Mouse (Mus musculus) embryo, embryonic 9.5 days (tissue): ENCODE results near the gene Map4k3.
"Not testable (repeated sequence)": the region's sequence is repeated elsewhere in the genome, so short reads cannot be mapped to it uniquely, and the experiment has no call there.

ENCODE experiments used
- DNase-seq: peaks from one replicate; pipeline ENCODE4 v3.0.0-alpha.2; 2017; ENCODE audit errors: extremely low spot score

Map4k3 gene

DNA sequence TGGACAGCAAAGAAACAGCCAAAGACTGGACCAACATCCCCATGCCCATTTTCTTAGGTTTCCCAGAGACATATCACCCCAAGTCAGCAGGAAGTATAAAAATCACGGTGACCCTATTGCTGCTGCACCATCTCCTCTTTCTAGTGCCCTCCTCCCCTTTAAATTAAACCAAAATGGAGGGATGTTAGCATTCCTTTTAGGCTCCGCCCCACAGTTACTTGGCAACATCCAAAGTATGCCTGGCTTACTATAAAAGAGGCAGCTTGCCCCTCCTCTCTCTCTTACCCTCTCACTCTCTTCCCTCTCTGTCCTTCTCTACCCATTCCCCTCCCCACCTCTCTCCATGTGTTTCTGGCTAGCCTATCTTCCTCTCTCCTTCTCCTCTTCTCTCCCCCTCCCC, 159.8 kb downstream of the Map4k3 start:
- no peak for DNase-seq

DNA sequence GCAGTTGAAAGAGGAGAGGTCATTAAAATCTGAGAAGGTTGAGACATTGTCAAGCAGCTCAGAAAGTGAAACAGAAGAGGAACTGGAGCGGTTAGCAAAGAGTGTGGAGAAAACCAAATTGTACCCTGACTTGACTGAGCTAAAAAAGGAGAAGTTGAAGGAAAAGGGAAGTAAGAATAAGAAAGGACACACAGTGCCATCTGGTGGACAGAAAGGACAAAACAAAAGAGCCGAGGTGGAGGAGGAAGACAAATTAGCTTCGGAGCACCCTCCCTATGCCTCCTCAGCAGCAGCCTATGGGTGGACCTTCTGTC, 163.7 kb downstream of the Map4k3 start:
- DNase-seq = no peak

DNA sequence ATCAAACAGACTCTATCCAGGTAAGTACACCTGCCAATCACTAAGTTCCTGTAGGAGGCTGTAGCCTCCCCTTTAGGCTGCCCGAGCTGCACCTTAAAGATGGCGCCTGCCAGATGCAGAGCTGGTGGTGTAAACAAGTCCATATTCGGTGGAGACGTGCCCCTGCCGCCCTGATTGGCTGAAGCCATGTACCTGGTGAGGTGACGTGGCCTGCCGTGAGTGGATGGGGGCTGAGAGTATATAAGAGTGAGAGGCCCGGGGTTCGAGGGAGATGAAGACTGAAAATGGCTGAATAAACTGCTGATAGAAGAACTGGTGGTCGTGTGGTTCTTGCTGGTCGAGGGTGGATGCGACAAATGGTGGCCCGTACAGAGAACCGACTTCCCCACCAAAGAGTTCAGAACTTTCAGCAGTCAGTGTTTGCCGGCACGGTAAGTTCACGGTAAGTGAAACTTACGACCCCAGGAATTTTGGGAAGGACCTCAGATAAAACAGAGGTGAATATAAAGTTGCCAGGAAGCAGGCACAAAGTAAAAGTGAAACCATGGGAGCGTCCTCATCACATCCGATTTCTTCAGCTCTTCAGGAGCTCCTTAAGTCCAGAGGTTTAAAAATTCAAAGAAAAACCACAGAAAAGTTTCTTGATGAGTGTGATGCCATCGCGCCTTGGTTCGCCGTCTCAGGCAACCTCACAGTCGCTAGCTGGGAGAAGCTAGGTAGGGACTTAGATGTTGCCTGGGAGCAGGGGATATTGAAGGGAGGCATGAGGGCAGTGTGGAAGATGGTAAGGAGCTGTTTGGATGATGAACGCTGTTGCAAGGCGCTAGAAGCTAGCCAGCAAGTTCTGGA, 164.3 kb downstream of the Map4k3 start:
- DNase-seq = not testable (repeated sequence)

DNA sequence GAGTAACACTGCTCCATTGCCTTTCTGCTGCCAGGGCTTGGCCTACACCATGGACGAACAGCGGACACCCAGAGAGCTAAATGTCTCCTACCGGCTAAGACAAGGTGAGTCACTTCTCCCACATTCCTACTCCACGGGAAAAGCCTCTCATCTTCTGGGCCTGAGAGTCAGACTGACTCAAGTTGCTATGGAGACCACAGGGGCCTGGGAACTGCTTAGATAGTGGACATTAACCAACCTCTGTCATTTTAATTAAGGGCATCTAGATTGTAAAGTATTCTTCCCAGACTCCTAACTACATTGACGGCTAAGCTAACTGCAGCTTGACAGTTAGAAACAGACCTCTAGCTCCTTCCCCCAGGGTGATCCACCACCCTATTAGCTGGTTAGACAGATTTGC, 165.5 kb downstream of the Map4k3 start:
- no peak for DNase-seq

DNA sequence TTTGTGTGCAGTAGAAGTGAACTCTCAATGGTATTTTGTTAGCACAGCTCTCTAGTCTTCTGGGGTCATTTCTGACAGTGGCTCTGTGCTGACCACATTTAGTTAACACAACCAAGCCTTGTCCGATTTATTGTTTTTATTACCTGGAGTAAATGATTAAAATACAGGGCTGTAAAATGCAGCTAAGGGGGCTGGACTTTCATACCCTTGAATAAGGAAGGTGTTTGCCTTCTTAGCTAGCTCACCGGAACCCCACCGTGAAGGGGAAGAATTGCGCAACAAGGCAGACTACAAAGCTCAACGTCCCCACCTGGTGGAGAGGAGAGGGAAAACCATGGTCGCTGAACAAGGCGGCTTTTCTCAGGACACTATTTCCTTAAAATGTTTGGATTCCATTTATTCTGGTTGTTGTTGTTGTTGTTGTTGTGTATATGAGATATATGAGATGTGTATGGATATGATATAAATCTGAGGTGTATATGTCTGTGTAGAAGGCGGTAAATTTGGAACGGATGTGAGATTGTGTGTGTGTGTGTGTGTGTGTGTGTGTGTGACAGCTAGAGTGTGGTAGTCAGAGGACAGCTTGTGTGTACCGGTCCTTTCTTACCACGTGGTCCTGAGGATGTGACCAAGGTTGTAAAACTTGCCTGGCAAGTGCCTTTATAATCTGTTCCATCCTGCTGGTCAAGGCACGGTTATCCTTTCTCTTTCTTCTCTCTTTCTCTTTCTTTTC, 167.4 kb downstream of the Map4k3 start:
- peak; percentile 72 for DNase-seq

DNA sequence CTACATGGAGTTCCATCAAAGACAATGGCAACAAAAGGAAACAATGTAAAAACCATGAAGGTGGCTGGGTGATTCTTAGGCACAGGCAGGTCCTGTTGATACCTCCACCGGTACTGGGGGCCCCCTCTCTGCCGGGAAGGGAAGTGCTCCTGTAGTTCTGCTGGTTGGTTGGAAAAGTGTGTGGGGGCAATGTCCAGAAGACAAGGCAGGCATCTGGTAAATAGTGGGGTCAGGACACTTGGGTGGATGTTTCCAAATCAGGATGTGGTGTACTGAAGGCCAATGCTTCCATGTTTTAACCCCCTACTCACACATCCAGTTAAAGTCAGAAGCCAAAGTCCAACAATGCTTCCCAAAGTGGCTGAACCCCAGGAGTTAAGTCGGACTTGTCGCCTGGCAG, 168.5 kb downstream of the Map4k3 start:
- no peak for DNase-seq

DNA sequence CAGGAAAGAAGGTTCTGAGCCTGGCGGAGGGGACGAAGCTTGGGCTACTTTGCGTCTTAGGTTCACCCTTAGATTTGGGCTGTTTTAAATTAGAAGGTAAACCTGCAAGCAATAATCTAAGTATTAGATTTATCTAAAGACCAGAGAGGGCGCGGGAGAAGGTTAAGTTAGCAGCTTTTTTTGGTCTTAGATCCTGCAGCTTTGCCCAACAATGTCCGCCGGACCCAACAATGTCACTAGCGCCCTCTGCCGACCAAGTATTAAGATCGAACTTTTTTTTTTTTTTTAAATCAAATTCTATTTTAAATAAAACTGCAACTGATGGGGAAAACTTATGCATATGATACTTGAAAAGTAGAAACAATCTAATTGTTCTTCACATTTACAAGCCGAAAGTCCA, 169.2 kb downstream of the Map4k3 start:
- DNase-seq = peak; percentile 21

DNA sequence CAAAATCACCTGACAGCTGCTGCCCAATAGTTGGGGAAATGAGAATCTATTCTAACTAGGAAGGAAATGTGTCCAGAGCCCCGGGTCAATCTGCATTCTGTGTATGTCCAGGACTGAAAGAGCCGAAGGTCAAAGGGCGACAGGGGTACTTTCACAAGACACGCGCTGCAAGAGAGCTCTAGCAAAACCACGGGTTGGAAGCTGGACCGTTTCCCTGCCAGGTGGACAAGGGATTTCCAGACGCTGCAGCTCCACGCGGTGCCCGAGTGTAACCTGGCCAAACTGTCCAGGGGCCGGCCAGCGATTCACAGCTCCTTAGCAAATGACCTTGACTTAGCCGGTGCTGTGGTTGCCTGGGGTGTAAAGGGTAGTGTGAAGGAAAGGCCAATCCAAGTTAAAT, 169.7 kb downstream of the Map4k3 start:
- no peak for DNase-seq

DNA sequence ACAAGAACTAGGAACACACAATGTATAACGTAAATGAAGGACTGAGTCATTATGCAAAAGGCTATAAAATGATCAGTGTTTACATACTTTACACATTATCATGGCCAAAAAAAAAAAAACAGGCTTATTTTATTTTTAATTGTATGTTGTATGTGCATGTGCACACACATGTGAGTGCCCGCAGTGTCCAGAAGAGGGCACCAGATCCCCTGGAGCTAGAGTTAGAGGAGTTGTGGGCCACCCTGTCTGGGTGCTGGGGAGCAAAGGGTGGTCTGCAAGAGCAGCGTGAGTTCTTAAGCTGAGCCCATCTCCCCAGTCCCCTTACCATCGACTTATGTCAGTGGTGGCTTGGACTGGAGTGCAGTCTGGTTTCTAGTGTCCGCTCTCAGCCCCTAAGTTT, 170.8 kb downstream of the Map4k3 start:
- DNase-seq = no peak

DNA sequence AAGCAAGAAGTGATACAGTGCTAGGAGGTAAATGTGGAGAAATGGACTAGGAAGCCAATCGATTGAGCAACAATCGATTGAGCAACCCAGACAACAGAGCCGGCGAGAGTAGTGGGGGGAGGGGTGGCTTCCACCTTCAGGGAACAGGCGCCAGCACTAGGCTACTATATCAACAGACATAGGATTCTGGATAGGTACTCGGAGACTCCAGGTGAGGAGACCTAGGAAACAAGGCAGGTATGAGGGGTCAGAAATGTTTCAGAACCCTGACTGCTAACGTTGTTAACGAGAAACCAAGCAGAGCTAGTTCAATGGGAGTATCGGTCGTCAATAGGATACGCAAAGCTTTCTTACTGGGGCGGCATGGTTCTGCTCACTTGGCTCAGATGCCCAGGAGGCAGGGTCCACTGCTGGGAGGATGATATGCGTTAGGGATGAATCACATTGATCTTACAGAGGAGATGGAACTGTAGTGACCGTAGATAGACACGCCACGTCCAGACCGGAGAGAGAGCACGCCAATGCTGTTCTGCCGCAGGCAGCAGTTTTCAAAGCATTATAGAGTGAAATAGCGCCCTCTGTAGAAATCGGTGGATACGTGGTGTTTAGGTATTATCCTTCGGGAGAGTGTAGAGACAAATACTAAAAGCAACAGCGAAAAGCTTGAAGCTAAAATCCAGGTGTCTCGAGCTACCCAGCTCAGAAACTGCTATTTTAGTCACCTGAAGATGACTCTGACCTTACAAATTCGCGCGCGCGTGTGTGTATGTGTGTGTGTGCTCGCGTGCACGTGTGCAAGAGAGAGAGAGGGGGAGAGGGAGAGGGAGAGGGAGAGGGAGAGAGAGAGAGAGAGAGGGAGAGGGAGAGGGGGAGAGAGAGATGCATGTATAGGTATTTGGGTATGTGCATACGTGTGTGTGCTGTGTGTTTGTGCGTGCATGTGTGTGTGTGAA, 174.7 kb downstream of the Map4k3 start:
- peak; percentile 83 for DNase-seq

DNA sequence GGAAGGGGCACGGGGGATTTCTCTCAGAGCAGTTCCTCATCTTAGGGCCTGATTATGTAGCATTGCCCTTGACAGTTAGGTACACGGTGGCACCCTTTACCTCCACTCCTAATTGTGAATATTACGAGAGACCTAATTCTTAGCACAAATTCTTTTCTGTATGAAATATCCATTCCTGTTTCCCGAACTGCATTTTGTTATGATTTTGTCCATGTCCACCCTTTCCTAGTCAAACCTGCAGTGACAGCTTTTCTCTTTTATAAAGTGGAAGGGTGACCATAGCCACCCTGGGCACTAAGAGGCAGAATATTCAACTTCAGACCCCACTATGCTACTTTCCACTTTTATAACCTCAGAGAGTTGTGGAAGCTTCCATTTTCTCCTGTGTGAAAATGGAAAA, 175.6 kb downstream of the Map4k3 start:
- no peak for DNase-seq

DNA sequence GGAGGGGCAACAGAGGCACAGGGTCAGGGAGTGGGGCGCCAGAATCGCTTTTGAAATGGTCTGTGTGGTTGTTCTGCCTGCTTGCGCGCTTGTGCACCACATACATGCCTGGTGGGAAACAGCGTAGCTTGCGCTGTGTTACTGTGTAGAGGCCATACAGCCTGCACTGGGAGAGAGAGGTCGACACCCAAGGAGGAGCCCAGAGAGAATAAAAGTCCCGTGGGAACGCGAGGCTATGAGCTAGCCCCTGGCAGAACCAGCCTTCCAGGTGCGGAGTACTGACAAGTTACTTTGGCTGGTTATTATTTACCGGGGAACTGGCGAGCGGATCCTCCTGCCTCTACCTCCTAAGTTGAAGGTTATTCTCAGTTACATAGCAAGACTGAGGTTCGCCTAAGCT, 177.3 kb downstream of the Map4k3 start:
- DNase-seq = no peak

DNA sequence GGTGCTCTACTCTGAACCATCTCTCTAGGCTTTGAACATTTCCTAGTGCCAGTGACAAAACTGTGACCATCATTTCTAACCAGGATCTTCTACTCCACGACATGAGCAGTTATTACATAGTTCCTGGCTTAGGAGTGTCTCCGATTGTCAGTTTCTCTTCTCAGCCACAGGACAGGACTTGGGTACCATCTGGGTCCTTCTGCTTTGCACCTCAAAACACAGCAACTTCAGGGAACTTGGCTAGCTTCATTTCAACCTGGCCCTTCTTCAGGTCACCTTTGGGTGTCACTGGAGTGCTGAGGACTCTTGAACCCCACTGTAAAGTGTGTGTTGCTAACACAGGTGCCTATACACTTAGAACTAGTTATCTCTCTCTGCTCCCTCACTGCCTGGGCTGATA, 181.4 kb downstream of the Map4k3 start:
- DNase-seq = no peak

DNA sequence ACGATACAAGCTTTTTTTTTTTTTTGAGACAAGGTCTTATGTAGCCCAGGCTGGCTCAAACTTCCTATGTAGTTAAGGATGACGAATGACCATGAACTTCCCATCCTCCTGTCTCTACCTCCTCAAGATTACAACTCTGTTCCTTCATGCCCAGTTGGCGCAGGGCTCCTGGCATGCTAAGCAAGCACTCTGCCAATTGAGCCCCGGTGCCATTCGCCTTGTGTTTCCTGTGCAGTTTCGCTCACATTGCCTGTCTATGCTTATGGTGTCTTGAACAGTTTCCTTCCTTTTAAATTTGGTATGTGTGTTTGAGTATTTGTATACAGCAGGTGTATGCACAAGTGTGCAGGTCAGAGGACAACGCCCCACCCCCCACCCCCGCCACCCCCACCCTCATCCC, 182.1 kb downstream of the Map4k3 start:
- no peak for DNase-seq

DNA sequence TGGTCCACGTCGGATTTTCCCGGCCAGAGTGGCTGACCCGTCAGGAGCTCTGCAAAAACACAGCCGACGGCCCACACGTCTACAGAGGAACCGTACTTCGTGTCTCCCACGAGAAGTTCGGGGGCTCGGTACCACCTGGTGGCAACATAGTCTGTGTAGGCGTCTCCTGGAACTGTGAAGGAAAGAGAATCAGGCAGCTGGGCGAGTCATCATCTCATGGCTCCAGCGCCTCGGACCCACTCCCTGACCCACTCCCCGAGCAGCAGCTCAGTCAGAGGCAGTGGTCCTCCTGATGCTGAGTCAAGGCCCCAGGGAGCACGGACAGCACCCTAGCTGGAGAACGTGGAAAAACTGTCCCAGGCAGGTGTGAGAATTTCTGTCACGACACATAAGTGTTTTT, 184.6 kb downstream of the Map4k3 start:
- no peak for DNase-seq

DNA sequence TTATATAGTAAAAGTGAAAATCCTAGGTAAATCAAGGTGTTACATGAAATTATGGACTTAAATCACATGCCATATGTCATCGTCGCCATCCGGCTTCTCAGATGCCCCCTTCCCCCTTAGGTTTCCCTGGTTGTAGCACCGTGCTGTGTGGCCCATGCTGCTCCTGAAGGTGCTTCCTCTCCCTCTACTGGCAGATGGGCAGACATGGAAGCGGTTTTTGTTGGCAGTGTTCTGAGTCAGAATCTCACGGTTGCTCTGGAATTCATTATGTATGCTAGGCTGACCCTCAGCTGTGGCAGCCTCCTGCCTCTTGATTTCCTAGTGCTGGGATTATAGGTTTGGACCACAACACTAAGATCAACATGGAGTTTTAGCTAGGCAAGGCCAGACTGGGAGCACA, 191.1 kb downstream of the Map4k3 start:
- DNase-seq = no peak

DNA sequence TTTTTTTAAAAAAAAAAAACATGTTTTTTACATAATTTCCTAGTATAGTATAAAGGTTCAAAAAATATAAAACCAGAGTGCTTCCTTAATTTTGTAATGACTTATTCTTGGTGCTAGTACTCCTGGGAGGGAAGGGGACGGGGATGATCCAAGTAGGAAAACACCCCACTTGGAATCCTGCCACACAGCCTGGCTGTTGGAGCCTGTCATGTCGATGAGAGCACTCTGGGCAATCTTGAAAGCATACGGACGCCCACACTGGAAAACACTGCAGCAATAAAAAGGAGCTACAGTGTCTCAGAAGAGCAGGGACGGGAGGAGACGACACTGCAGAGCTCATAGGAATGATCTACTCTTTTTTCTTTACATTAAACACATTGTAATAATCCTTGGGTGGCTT, 192.7 kb downstream of the Map4k3 start:
- DNase-seq = no peak

DNA sequence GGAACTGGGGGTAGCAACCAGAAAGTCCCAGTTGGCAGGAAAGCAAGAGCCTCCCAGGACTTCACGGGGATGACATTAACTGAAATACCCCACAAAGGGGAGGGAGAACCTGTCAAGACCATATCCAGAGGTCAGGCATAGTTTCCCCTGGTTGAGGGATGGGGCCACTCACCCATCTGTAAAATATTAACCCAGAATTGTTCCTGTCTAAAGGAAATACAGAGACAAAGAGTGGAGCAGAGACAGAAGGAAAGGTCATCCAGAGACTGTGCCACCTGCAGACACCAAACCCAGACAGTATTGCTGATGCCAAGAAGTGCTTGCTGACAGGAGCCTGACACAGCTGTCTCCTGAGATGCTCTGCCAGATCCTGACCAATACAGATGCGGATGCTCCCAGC, 196.9 kb downstream of the Map4k3 start:
- DNase-seq = not testable (repeated sequence)
